Mouse (Mus musculus): ENCODE measurements around the gene Cela1. TPM values are rescaled to one million over a fixed set of nuclear protein-coding genes. Genes with fewer than 3 reads are reported as not detected.

The Cela1 gene
- 6.5 and 8.3 TPM in 2 replicates for polyA plus RNA-seq (2012; rRNA removed)

GRCm38 (mm10) chr15:100687430-100687971, at the start of gene Cela1:
Cela1 (minus strand) TSS chr15:100687921.
- no peak within 1 kb of the TSS for H3K27ac ChIP-seq (ENCODE audit: insufficient read depth, low read length)
- H3K4me3 ChIP-seq (replicated peaks; ENCODE audit: insufficient read depth, low read depth, low read length): no peak within 1 kb of the TSS
- WGBS: 76% methylated on average over 8 of the region's 8 CpGs
- DNase-seq: no peak
- no peaks in the 10 kb centered on the region for H3K4me1 ChIP-seq (ENCODE audit: control insufficient read depth, insufficient read depth, low read length)
- H3K27me3 ChIP-seq (ENCODE audit: control insufficient read depth, insufficient read depth, low read length): no peaks in the 10 kb centered on the region
- TF ChIP-seq CTCF (IDR thresholded peaks at IDR 0.05; ENCODE audit: borderline replicate concordance, insufficient read depth, low read depth, low read length): no peak
- TF ChIP-seq POLR2A (IDR thresholded peaks at IDR 0.05; ENCODE audit: borderline replicate concordance, insufficient read depth, low read length): no peak

- H3K27me3 ChIP-seq (ENCODE audit: control insufficient read depth, insufficient read depth, low read length): peaks cover 2% of the 10 kb centered on the region; the same call in 1 of the 2 replicates
- TF ChIP-seq CTCF (IDR thresholded peaks at IDR 0.05; ENCODE audit: borderline replicate concordance, insufficient read depth, low read depth, low read length) (no peak), POLR2A (IDR thresholded peaks at IDR 0.05; ENCODE audit: borderline replicate concordance, insufficient read depth, low read length) (no peak)
- WGBS: 76% methylated on average over 9 of the region's 9 CpGs
- H3K4me3 ChIP-seq (replicated peaks; ENCODE audit: insufficient read depth, low read depth, low read length): no peak overlapping the region
- H3K4me1 ChIP-seq (ENCODE audit: control insufficient read depth, insufficient read depth, low read length): no peaks in the 10 kb centered on the region; the same call in 1 of the 2 replicates
- no peak for DNase-seq
- H3K27ac ChIP-seq (ENCODE audit: insufficient read depth, low read length): no peak overlapping the region
These were observed 48.2 kb upstream of the Cela1 start for GRCm38 (mm10) chr15:100735953-100736300.

DNA sequence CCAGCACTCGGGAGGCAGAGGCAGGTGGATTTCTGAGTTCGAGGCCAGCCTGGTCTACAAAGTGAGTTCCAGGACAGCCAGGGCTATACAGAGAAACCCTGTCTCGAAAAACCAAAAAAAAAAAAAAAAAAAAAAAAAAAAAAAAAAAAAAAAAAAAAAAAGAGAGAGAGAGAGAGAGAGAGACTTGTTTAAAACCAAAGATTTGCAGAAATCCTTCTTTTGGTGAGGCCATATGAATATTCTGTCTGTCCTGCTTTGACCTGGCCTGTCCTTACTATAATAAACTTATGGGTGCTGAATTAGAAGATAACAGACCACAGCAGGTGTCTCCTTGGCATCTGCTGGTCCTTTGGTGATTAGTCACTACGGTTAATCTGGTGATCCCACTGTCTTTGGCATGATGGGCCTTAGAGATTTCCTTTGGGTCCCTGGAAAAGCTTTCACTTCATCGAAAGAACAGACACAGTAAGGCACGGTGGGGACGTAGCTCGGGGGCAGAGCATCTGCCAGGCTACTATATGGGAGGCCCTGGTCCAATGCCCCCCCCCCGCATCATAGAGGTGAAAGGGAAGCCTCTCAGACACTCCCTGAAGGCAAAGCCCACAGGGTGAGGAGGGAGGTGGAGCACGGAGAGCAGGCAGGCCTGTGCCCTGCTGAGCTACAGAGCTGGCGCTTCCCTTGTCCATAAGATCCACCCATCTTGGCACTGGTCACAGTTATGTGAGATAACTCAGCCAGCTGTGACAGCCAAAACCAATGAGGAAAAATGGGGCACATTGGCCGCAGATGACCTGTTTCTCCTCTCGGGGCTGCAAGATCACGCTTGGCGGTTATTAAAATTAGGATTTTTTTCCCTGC, 47.6 kb upstream of the Cela1 start:
- peaks cover 2% of the 10 kb centered on the region; the same call in 1 of the 2 replicates for H3K27me3 ChIP-seq (ENCODE audit: control insufficient read depth, insufficient read depth, low read length)
- TF ChIP-seq CTCF (IDR thresholded peaks at IDR 0.05; ENCODE audit: borderline replicate concordance, insufficient read depth, low read depth, low read length) (no peak), POLR2A (IDR thresholded peaks at IDR 0.05; ENCODE audit: borderline replicate concordance, insufficient read depth, low read length) (no peak)
- H3K4me1 ChIP-seq (ENCODE audit: control insufficient read depth, insufficient read depth, low read length): no peaks in the 10 kb centered on the region; the same call in 1 of the 2 replicates
- WGBS: 62% methylated on average over 14 of the region's 15 CpGs
- no peak for DNase-seq
- no peak overlapping the region for H3K4me3 ChIP-seq (replicated peaks; ENCODE audit: insufficient read depth, low read depth, low read length)
- H3K27ac ChIP-seq (ENCODE audit: insufficient read depth, low read length): no peak overlapping the region

DNA sequence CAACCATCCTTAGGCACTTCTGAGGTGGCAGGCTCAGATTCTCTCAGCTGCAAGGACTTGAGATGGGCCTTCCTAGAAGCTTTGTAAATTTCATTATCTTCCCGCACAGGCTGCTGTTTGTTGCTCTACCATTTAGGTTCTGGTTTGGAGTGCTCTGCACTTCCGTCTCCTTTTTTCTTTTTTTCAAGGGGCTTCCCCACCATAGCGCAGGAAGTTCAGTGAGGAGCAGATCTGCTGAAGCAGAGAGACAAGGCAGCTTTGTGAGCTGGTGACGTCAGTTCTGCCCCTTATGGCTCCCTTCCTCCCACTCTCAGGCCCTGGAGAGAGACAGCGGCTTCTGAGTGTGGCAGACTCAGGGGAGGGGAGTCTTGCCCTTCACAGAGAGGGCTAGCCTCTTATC, 44.9 kb upstream of the Cela1 start:
- TF ChIP-seq CTCF (IDR thresholded peaks at IDR 0.05; ENCODE audit: borderline replicate concordance, insufficient read depth, low read depth, low read length) (no peak), POLR2A (IDR thresholded peaks at IDR 0.05; ENCODE audit: borderline replicate concordance, insufficient read depth, low read length) (no peak)
- DNase-seq: no peak
- Histone ChIP-seq H3K27me3 (ENCODE audit: control insufficient read depth, insufficient read depth, low read length) (peaks cover 4% of the 10 kb centered on the region; the same call in 1 of the 2 replicates), H3K27ac (ENCODE audit: insufficient read depth, low read length) (no peak overlapping the region), H3K4me1 (ENCODE audit: control insufficient read depth, insufficient read depth, low read length) (no peaks in the 10 kb centered on the region; the same call in 1 of the 2 replicates), H3K4me3 (replicated peaks; ENCODE audit: insufficient read depth, low read depth, low read length) (no peak overlapping the region)
- 56% methylated on average over 5 of the region's 5 CpGs for WGBS

DNA sequence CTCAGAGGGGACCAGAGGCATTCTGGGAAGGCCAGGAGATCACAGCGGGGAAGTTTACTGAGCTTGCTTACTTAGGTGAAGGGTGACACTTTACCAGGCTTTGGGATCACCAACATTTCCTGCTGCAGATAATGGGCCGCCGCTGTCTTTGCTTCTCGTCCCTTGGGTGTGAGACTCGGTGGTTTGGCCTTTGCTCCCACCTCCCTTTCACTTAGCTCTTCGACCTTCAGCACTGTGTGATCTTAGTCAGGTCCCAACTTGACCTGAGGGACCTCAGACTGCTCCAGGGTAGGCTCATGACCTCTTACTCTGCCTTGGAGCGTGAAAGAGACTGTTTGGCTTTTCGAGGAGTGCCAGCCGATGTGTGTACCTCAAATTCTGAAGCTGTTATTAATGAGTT, 43.4 kb upstream of the Cela1 start:
- 83% methylated on average over 9 of the region's 9 CpGs for WGBS
- peaks cover 4% of the 10 kb centered on the region; the same call in 1 of the 2 replicates for H3K27me3 ChIP-seq (ENCODE audit: control insufficient read depth, insufficient read depth, low read length)
- TF ChIP-seq CTCF (IDR thresholded peaks at IDR 0.05; ENCODE audit: borderline replicate concordance, insufficient read depth, low read depth, low read length) (no peak), POLR2A (IDR thresholded peaks at IDR 0.05; ENCODE audit: borderline replicate concordance, insufficient read depth, low read length) (no peak)
- no peak overlapping the region for H3K4me3 ChIP-seq (replicated peaks; ENCODE audit: insufficient read depth, low read depth, low read length)
- H3K4me1 ChIP-seq (ENCODE audit: control insufficient read depth, insufficient read depth, low read length): no peaks in the 10 kb centered on the region; the same call in 1 of the 2 replicates
- H3K27ac ChIP-seq (ENCODE audit: insufficient read depth, low read length): no peak overlapping the region
- no peak for DNase-seq

GRCm38 (mm10) chr15:100729281-100729985, 41.7 kb upstream of the Cela1 start, which contains the start of gene Galnt6:
Galnt6 (minus strand) TSS chr15:100729376.
- TF ChIP-seq CTCF (IDR thresholded peaks at IDR 0.05; ENCODE audit: borderline replicate concordance, insufficient read depth, low read depth, low read length) (no peak), POLR2A (IDR thresholded peaks at IDR 0.05; ENCODE audit: borderline replicate concordance, insufficient read depth, low read length) (no peak)
- H3K27me3 ChIP-seq (ENCODE audit: control insufficient read depth, insufficient read depth, low read length): peaks cover 4% of the 10 kb centered on the region; the same call in 1 of the 2 replicates
- WGBS: 6% methylated on average over 57 of the region's 57 CpGs
- no peak within 1 kb of the TSS for H3K27ac ChIP-seq (ENCODE audit: insufficient read depth, low read length)
- H3K4me1 ChIP-seq (ENCODE audit: control insufficient read depth, insufficient read depth, low read length): no peaks in the 10 kb centered on the region; the same call in 1 of the 2 replicates
- peak in 1 of 2 experiments; percentile 15 for DNase-seq
- peak within 1 kb of the TSS; percentile 2 for H3K4me3 ChIP-seq (replicated peaks; ENCODE audit: insufficient read depth, low read depth, low read length)

DNA sequence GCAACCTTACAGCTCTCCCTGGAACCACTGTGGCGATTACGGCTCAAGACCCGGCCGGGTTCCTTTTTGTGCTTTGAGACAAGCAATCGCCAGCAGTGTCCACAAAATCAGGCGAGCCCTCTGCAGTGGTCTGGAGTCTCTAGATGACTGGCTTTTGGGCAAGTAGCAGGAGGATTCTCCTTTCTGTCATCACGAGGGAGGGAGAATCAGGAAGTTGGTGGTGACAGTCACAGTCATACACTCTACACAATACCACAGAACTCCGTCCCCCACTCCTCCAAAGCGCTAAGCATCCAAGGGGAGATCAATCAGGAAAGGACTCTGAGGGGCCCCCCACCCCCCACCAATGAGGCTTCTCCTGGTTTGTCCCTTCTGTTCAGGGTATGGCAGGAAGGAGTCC, 40.9 kb upstream of the Cela1 start:
- Histone ChIP-seq H3K27ac (ENCODE audit: insufficient read depth, low read length) (no peak overlapping the region), H3K27me3 (ENCODE audit: control insufficient read depth, insufficient read depth, low read length) (peaks cover 4% of the 10 kb centered on the region; the same call in 1 of the 2 replicates), H3K4me3 (replicated peaks; ENCODE audit: insufficient read depth, low read depth, low read length) (peak overlapping the region; percentile 2), H3K4me1 (ENCODE audit: control insufficient read depth, insufficient read depth, low read length) (no peaks in the 10 kb centered on the region; the same call in 1 of the 2 replicates)
- no peak for DNase-seq
- 43% methylated on average over 9 of the region's 9 CpGs for WGBS
- TF ChIP-seq POLR2A (IDR thresholded peaks at IDR 0.05; ENCODE audit: borderline replicate concordance, insufficient read depth, low read length): no peak
- TF ChIP-seq CTCF (IDR thresholded peaks at IDR 0.05; ENCODE audit: borderline replicate concordance, insufficient read depth, low read depth, low read length): no peak

Data from cerebellum, adult 2 months (tissue).